Mouse (Mus musculus) stomach, postnatal 0 days (tissue): ENCODE measurements around the gene Angptl4.
A peak's percentile ranks its signal among the peaks of the same experiment; 100 is the strongest.

Experiments used
- CTCF ChIP-seq: IDR thresholded peaks from 2 replicates; pipeline ENCODE4 v1.5.1; 2016; ENCODE audit warnings: antibody characterized with exemption, low read depth, mild to moderate bottlenecking, moderate library complexity
- EP300 ChIP-seq: optimal IDR thresholded peaks from 2 replicates; pipeline ENCODE3; 2016; ENCODE audit warnings: antibody characterized with exemption

DNA sequence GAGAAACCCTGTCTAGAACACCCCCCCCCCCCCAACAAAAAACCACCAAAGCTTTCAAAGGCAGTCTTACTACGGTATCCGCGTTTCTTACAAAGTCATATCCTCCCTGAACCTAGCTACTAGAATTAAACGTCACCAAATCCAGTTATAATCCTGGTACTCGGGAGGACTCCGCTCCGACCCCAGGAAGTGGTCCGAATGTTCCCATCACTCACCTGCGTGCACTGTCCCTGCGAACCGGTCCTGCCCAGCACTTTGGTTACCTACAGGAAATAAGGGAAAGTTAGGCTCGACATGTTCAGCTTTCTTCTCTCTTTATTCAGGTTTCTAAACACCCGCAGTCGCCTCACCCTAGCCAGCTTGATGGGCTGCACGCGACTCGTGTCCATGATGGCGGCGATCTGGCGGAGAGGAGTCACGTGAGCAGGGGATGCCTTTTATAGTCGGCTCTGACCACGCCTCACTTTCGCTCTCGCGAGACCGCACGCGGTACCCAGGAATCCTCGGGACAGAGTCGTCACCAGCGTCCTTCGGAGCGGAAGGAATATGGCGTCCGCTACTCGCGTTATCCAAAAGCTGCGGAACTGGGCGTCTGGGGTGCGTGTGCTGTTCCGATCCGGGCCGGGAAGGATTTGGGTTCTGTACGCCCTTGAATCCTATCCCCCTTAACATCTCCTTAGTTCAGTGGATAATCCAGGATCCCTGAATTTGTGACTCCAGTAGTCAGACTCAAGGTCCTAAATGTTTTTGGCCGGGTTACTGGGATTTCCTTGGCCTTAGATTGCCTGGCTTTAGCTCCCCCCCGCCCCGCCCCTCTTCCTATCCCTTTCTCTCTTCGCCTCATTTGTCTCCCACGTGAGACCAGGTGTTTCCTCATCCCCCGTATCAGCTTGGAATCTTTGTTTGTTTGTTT, 42.7 kb upstream of the Angptl4 start, which contains the start of the genes Rps28 and Ndufa7:
- TF ChIP-seq CTCF (no peak), EP300 (peak; percentile 96)
